Mouse (Mus musculus): ENCODE data around the gene Akr1c14.
"Not testable (repeated sequence)": the region's sequence is repeated elsewhere in the genome, so short reads cannot be mapped to it uniquely, and the experiment has no call there.

Akr1c14 gene

GRCm38 (mm10) chr13:4119181-4119904, 70.5 kb downstream of the Akr1c14 start:
- no peak for DNase-seq (ENCODE audit: low read depth, low spot score)

DNA sequence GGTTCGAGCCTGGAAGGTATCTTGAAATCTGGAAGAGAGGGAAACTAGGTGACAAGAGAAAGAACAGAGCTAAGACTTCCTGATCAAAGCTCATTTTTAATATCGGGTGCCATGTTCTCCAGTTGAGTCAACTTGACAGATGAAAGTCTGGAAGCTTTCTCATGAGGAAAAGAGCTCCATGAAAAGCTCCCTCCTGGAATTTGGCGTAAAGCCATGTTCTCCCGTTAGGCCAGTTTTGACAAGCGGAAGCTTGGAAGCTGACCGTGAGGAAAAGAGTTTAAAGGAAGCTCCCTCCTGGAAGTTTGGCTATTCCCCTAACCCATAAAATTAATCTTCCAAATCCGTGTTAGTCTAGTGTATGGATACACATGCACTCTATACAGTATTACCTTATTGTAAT, 74.3 kb downstream of the Akr1c14 start:
- DNase-seq (ENCODE audit: low read depth, low spot score): no peak

DNA sequence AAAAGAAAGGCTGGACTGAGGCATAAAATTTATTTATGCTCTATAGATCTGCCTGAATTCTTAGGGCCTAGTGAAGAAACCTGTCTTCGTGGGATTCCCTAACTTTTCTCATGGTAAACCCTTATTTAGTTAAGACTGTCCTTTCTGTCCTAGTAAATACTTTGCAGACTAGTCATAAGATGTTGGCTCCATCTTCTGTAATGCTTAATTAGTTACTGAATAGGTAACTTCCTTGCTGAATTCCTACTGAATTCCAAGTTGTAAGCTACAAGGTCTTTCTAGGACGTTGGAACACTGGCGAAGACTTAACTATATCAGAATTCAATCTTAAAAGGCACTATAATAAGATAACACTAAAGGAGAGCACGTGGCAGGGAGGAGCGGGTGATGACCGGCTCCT, 75.7 kb downstream of the Akr1c14 start:
- not testable (repeated sequence) for DNase-seq (ENCODE audit: low read depth, low spot score)

- not testable (repeated sequence) for DNase-seq (ENCODE audit: low read depth, low spot score)
Observed at GRCm38 (mm10) chr13:4125846-4126245, 77.0 kb downstream of the Akr1c14 start.

- DNase-seq (ENCODE audit: low read depth, low spot score): no peak
Observed at GRCm38 (mm10) chr13:4129100-4129499, 80.3 kb downstream of the Akr1c14 start.

DNA sequence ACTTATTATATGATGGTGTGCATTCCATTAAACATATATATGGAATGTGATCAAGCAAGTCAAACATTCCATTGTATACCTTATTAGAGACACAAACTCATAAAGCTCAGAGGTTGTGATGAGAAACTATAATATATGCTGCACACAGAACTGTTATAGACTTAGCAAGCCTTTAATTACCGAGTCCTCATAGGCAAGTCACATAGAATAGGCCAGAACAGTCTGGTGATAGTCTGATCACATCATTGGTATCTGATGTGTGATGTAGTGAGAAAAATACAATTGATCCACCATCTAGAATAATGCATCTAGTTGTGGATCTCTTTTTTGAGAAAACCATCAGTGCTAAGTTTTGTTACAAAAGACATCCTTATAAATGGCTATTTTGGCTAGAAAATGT, 82.5 kb downstream of the Akr1c14 start:
- DNase-seq (ENCODE audit: low read depth, low spot score): no peak

- DNase-seq (ENCODE audit: low read depth, low spot score): no peak
Observed at GRCm38 (mm10) chr13:4131721-4132120, 82.9 kb downstream of the Akr1c14 start.

DNA sequence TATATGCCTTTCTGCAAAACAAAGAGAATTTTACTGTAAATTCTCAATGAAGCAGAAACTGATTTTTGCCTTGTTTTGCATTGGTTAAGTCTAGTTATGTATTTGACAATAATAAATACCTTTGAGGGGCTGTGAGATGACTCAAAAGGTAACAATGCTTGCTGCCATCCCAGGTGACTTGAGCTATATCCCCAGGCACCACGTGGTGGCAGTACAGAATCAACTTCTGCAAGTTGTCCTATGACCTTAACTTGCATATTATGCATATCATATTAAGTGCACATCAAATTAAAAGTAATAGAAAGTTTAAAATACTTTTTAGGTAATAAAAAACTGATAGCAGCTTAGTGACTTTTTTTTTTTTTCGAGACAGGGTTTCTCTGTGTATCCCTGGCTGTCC, 84.3 kb downstream of the Akr1c14 start:
- DNase-seq (ENCODE audit: low read depth, low spot score): no peak
